Mouse (Mus musculus) c-Kit-positive CD71-negative TER-119-negative erythroid progenitor cells, embryonic 14.5 days (primary cell): ENCODE results near the gene Slc2a5.
A peak's percentile ranks its signal among the peaks of the same experiment; 100 is the strongest.

Experiments used
- DNase-seq: peaks from one replicate; pipeline ENCODE4 v3.0.0-alpha.2; 2013; ENCODE audit warnings: low read depth

Slc2a5 gene

GRCm38 (mm10) chr4:150102822-150103221 is 16.3 kb upstream of the Slc2a5 start:
- DNase-seq: no peak

- no peak for DNase-seq
Measured at GRCm38 (mm10) chr4:150105671-150106070, 13.4 kb upstream of the Slc2a5 start.

GRCm38 (mm10) chr4:150106637-150107036 is 12.4 kb upstream of the Slc2a5 start:
- DNase-seq: no peak

GRCm38 (mm10) chr4:150109636-150110035 is 9.4 kb upstream of the Slc2a5 start:
- DNase-seq: no peak

GRCm38 (mm10) chr4:150110373-150110772 is 8.7 kb upstream of the Slc2a5 start:
- no peak for DNase-seq

GRCm38 (mm10) chr4:150112867-150113266 is 6.2 kb upstream of the Slc2a5 start:
- DNase-seq: peak; percentile 46

- DNase-seq: no peak
Measured at GRCm38 (mm10) chr4:150114505-150115061, 4.5 kb upstream of the Slc2a5 start.

GRCm38 (mm10) chr4:150117311-150117710 is 1.8 kb upstream of the Slc2a5 start:
- DNase-seq: no peak

GRCm38 (mm10) chr4:150118163-150118562 is 920 bp upstream of the Slc2a5 start:
- no peak for DNase-seq

- DNase-seq: no peak
Measured at GRCm38 (mm10) chr4:150119640-150120039, 557 bp downstream of the Slc2a5 start.

- DNase-seq: no peak
Measured at GRCm38 (mm10) chr4:150120173-150120833, 1.2 kb downstream of the Slc2a5 start.

GRCm38 (mm10) chr4:150121430-150121829 is 2.3 kb downstream of the Slc2a5 start:
- DNase-seq: no peak

- DNase-seq: no peak
Measured at GRCm38 (mm10) chr4:150122476-150122875, 3.4 kb downstream of the Slc2a5 start.

GRCm38 (mm10) chr4:150126373-150126772 is 7.3 kb downstream of the Slc2a5 start:
- DNase-seq: no peak

- no peak for DNase-seq
Measured at GRCm38 (mm10) chr4:150127894-150128293, 8.8 kb downstream of the Slc2a5 start.

- no peak for DNase-seq
Measured at GRCm38 (mm10) chr4:150128571-150128970, 9.5 kb downstream of the Slc2a5 start.

- no peak for DNase-seq
Measured at GRCm38 (mm10) chr4:150130661-150131060, 11.6 kb downstream of the Slc2a5 start.

GRCm38 (mm10) chr4:150132692-150133271 is 13.7 kb downstream of the Slc2a5 start:
- no peak for DNase-seq

GRCm38 (mm10) chr4:150135254-150135653 is 16.2 kb downstream of the Slc2a5 start:
- no peak for DNase-seq

GRCm38 (mm10) chr4:150136693-150137092 is 17.6 kb downstream of the Slc2a5 start:
- peak; percentile 58 for DNase-seq

- no peak for DNase-seq
Measured at GRCm38 (mm10) chr4:150137368-150138083, 18.4 kb downstream of the Slc2a5 start.

GRCm38 (mm10) chr4:150138084-150138543 is 19.0 kb downstream of the Slc2a5 start:
- DNase-seq: peak; percentile 89

GRCm38 (mm10) chr4:150139090-150139489 is 20.0 kb downstream of the Slc2a5 start:
- no peak for DNase-seq
